Mouse (Mus musculus): ENCODE results near the gene Manf.

Manf gene

DNA sequence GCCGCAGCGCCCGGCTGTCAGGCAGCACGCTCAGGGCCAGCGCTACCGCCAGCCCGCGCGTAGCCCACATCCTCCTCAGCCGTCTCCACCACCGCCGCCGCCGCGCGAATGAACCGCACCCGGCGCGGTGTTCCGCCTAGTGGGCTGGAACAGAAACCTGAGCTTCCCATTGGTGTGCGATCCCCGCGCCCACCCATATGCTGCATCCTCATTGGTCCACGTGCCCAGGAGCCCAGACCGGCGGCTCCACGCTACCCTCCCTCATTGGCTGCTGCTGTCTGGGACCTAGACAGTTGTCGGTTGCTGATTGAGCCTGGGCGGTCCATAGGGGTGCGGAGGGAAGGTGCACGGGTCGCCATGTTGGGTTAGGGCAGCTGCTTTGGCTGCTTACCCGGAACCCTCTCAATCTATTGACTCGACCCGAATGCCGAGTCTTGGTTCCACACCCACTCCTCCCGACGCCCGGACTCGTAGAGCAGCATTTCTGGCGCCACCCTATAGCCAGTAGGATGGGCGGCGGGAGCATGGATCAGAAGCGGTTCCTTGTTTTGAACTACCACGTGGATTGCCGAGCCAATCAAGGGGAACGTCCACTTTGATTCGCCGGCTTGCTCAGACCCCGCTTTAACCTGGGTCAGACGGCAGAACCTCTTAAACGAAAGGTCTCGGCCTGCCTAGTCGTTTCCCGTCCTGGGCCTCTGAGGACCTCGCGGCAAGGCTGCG lies at the start of gene Manf:
Gene Manf (minus strand): TSS at position 151 of the 723 bp plus-strand sequence.
- peak; percentile 94 to 98 for DNase-seq (ENCODE audit: low spot score in 2 of 2)

DNA sequence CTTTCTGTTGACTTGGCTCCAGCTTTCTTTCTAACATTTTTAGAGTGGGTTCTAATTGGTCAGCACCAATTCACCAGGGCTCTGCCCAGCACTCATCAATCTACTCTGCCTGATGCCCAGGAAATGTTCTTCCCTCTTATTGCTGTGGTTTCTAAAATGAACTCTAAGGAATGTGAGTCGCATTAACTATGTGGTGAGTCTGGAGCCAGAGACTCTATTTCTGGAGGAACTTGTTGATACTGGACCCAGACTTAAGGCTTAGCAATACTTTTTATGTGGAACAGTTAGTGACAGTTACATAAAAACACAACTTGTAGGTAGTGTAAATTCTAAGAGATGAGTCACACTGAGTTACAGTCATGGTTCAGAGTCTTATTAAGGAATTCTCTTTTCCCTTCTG lies 43.2 kb upstream of the Manf start:
- DNase-seq (ENCODE audit: low spot score in 2 of 2), result no peak

DNA sequence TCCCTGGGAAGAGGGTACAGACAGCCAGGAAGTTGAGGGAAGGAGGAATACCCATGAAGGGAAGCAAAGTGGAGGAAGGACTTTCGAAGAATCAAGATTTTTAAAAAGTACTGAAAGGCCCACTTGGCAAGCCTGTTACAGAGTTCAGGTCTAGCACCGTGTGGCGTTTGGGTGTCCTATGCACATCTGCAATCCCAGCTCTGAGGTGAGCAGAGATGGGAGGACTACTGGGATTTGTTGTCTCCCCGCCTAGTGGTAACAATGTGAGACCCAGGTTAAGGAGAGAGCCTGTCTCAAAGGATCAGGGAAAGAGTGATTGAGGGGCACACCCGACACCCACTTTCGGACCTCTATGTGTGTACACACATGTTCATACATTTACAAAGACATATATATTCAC lies 23.1 kb upstream of the Manf start:
- no peak for DNase-seq (ENCODE audit: low spot score in 2 of 2)

DNA sequence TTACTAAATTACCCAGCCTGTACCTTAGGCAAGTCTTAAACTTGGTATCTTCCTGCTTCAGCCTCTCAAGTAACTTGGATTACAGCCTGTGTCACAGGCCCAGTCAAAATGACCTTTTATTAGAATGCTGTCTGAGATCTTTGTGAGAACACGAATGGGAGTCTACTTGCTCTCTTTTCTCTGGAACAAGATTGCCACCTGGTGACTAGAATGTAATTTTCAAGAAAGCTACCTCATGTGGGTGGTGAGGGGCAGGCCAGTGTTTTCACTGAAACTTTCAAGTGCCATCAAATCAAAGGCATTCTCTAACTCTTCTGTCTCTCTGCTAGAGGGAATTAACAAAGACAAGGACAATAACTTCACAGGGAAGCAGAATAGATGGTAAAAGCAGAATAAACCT lies 22.0 kb upstream of the Manf start:
- no peak for DNase-seq (ENCODE audit: low spot score in 2 of 2)

DNA sequence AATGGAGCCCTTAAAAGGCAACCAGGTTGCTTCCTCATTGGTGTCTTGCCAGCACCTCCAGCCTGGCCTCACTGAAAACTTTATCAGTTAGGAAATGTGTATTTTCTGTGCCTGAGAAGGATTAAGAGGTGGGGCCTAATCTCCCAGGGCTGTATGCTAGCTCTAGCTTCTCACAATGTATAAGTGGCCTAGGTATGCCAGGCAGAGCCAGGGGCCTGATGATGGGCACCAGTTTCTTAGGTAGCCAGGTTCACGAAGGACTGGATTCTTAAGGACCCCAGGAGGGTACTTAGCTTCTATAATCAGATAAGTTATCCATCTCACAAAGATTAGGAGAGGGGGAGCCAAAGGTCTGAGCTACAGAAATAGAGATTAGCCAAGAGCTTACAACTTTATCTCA lies 19.8 kb upstream of the Manf start:
- no peak for DNase-seq (ENCODE audit: low spot score in 2 of 2)

DNA sequence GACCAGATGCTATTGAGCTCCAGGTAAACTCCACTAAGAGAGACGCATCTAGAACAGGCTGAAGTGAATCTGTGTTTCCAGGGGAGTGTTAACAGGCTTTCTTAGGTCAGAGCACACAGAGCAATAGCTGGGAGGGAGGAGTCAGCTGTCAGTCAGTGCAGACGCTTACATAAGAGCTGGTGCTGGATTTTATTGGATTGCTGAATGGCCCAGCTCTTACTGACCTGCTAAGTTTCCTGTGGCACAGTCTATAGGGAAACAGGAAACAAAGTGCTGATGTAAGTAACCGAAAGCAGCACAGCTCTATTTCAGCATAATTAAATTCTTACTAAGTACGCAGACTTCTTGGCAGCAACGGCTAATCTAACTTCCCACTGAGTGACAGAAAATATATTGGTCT lies 16.9 kb upstream of the Manf start:
- DNase-seq (ENCODE audit: low spot score in 2 of 2), result no peak

DNA sequence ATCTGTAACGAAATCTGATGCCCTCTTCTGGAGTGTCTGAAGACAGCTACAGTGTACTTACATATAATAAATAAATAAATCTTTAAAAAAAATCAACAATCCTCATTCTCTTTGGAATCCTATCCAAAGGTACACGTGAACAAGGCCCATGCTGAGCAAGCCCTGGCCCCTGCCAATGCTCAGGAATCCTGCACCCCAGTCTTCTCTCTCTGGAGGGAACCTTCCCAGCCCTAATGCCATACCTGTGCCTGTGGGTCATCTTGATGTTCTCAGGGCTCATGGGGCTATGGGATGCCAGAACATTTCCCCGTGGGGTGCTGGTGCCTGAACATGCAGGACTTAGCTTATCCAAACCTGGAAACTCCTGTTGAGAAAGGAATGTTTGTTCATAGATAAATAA lies 16.4 kb upstream of the Manf start:
- no peak for DNase-seq (ENCODE audit: low spot score in 2 of 2)

DNA sequence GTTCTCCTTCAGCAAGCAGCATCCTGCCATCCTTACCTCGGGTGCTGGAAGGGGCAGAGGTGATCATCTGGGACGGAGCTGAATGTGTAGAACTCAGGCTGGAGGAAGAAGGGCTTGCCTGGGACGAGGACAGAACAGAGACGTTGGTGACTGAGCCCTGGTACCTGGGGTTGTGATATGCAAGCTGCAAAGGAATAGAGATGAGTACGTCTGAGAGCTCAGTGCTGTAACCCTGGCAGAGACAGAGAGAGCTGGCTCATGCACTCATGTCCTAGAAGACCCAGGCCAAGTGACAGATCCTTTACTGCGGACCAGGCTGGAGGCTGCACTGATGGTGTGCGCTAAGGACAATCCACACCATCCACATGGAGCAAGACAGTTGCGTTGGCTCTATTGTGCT lies 14.8 kb upstream of the Manf start:
- DNase-seq (ENCODE audit: low spot score in 2 of 2), result no peak

DNA sequence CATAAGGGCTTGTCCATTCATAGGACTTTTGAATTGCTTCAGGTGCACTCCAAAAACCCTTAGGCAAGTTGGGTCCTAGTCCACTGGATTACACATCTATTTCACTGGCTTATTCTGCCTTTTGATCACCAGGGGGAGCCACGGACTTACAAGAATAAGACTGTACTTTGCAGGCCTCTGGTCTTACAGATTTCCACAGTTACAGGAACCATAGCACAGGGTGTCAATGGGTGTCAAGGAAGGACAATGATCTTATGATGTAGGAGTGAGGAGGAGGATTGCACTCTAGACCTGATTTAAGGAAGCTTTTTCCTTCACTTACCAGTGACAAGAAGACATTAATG lies 12.0 kb upstream of the Manf start:
- peak in 1 of 2 experiments; percentile 37 for DNase-seq (ENCODE audit: low spot score in 2 of 2)

DNA sequence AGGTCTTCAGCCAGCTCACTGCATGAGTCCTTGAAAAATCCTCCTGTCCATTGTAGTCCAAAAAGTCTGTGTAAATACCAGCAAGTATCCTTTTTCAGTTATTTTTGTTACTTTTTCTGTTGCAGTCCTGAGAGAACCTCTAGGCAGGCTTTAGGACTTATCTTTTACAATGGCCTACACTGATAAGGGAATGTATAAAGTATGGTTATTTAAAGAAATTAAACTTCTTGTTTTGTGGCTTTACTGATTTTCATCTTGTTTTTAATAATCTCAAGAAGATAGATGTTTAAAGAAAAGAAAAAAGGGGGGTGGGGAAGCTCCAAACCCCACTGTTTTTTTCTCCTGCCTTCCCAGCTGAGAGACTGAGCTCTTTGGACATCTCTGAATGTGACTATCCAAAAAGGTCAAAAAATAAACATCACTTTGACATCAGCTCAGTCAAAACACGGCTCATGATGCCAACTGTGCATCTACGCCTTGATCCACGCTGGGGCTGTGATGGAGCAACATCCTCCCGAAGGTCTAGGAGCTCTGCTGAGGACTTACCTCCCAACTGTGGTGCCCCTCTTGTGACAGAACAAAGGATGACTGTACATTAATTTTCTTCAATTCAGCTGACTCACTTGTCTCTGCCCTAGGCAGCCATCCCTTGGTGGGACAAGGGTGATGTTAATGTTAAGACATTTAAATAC lies 11.5 kb upstream of the Manf start:
- DNase-seq (ENCODE audit: low spot score in 2 of 2), result no peak

DNA sequence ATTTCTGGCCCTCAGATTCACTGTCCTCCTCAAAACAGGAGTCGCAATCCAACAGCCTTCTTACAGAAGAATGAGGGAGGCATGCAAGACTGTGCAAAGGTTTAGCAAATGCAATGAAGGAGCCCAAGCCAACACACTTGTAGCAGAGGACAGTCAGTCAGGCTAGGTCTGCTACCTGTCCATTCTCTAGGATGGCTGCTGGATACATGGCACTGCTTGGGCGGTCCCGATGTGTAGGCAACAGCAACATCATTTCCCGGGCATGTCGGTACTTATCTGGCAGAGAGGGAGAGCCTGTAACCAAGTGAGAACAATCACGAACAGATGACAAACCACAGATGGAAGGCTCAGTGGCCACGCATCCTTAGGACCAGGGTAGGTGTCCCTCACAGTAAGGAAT lies 9.8 kb upstream of the Manf start:
- DNase-seq (ENCODE audit: low spot score in 2 of 2), result no peak

DNA sequence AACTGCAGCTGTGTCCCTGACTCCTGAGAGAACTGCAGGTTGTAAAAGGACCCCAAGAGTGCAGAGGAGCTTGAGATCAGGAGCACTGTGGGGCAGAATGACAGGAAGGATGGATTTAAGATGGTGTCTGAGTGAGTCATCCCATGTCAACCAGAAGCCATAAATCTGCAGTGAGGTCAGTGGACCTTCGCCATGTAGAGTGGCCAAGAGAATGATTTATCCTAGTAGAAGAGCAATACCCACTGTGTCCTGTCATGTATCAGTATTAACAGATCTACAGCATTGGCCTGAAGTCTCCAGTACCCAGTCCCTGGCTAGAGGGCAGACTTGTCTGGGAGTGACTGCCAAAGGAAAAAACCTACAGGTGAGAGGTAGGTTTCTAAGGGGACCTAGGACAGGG lies 7.1 kb upstream of the Manf start:
- no peak for DNase-seq (ENCODE audit: low spot score in 2 of 2)

DNA sequence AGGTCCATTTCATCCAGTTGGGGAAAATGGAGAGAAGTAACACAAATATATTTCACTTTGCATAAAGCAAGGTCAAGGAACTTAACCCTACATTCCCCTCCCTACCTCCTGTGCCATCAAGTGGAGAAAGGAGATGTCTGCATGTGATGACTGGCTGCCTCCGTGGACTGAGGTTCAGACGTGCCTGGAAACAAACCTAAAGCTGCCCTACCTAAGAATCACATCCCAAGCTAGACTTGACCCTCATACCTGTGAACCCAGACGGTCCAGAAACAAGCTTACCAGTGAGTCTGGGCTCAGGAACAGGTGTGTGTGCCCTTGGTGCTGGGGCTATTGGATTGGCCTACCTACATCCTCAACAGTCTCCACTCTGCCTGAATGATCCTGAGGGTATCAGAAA lies 1.5 kb upstream of the Manf start:
- no peak for DNase-seq (ENCODE audit: low spot score in 2 of 2)

DNA sequence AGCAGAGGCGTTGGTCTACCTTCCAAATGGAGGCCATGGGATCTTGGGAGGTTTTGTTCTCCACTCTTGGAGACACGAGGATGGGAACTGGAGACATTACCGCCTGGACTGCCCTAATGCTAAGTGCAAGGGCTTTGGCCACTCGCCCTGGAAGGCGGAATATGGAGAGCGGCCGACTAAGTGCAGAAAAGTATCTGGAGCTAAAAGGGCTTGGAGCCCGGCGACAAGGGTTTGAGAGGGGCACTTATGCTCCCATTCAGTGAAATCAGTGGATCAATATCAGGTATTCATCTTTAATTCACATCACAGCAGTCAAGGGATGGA lies 735 bp upstream of the Manf start:
- no peak for DNase-seq (ENCODE audit: low spot score in 2 of 2)

DNA sequence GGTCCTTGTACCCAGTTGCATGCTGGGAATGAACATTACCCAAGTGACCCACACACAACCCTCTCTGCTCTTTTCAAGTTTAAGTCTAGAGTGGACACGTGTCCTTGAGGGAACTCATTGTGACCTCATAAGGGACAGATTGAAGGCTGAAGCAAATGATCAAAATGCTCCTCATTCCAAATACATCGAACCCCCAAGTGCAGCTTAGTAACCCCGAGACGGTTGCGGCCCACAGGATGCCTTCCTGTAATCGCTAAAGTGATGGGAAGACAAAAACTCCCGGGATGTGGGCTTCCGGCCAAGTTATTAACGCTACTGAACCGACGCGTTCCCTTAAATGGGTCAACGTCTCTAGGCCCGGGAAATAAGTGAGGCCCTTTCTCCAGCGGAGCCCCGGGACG lies 438 bp downstream of the Manf start:
- no peak for DNase-seq (ENCODE audit: low spot score in 2 of 2)

DNA sequence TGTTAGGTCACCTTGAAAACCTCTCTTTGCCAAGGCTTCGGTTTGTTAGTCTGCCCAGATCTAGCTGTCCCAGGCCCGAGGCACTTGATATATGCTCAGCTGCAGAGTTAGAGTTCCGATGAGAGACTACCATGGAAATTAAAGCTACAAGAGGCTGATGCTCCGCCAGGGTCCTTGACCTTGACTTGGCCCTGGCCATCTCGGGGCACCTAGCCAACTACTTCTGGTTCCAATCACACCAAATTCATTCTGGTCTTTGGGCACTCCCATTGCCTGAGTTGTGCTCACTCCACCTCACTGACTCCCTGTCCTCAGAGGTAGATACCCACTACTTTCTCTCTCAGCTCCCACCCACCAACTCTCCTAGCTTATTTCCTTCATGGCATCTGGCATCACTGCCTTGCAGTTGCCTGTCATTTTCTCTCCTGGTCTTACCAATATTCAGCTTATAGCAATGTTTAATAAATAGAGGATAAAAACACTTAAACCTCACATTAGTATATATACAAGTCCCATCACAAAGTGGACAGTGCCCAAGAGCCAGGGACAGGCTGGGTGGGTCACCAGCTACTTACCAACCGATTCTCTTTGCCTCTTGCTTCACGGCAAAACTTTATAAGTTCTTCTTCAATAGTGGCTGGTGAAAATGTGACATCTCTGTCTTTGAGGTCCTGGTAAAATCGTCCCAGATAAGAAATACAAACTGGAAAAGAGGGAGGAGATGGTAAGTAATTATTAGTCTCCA lies 1.1 kb downstream of the Manf start:
- DNase-seq (ENCODE audit: low spot score in 2 of 2), result no peak

DNA sequence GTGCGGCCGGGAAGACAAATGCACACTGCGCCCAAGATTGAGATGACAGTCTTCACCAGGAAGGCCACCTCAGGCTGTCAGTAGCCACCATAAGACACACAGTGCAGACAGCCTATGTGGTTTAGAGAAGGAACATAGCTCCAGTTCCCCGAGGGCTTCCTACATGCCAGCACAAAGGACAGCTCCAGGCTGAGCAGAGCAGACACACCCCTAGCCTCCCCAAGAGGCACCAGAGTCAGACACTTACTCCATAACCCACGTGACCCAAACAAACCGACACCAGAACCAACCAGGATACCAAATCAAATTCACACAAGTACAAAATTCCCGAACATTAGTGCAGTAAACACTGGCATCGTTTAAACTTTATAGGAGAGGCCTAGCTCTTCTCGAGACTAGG lies 2.5 kb downstream of the Manf start:
- DNase-seq (ENCODE audit: low spot score in 2 of 2), result no peak

DNA sequence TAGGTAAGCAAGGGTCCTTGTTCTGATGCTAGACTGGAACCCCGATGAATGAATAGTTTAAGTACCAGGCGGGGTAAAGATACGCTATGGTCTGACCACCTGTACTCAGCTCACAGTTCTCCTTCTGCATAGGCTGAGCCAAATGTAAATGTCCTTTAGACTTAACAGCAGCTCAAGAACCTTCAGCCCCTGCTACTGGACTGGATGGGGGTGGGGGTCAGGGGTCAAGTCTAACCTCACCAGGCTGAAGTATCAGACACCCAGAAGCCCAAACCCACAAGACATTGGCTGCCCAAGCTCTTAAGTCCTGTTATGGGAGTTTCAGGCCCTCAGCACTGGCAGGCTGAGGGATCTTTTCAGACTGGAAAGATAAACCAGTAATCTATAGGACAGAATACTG lies 3.4 kb downstream of the Manf start:
- no peak for DNase-seq (ENCODE audit: low spot score in 2 of 2)

DNA sequence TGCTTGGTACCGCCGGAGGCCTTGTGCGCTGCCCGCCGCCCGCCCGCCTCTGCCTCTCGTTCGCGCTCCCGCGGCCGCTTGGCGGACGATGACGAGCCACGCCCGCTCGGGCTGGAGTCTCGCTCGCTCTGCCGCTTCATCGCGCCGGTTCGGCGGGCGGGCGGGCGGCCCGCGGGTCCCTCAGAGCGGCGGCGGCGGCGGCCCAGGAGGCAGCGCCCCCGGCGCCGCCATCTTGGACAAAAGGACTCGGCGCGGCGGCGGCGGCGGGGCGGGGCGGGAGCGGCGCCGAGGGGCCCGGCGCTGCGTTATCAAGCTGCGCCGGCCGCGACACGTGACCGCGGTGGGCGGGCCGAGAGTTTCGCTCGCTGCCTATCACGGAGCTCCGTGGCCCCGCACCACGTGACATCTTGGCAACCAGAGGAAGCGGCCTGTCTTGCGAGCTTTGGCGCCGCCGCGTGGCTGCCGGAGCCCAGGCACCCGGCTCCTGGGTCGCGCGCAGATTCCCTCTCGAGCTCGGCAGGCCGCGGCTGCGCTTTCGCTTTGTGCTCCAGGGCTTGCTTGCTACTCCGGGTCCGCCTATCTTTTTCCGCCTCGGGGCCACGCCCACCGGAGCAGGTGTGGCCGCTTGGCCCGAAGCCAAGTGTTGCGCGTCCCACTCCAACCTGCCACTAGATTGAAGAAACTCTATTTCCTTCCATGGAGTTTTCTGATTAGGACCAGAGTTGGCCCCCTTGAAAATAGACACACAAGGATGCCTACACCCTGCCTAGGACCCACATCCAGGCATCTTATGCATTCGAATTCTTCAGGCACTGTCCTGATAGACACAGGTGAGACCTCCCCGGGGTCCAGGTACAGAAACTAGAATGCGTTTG lies 4.7 kb downstream of the Manf start, which contains the start of gene Rbm15b:
Gene Rbm15b (minus strand): TSS at position 601 of the 875 bp plus-strand sequence.
- DNase-seq (ENCODE audit: low spot score in 2 of 2), result peak; percentile 98 to 99

DNA sequence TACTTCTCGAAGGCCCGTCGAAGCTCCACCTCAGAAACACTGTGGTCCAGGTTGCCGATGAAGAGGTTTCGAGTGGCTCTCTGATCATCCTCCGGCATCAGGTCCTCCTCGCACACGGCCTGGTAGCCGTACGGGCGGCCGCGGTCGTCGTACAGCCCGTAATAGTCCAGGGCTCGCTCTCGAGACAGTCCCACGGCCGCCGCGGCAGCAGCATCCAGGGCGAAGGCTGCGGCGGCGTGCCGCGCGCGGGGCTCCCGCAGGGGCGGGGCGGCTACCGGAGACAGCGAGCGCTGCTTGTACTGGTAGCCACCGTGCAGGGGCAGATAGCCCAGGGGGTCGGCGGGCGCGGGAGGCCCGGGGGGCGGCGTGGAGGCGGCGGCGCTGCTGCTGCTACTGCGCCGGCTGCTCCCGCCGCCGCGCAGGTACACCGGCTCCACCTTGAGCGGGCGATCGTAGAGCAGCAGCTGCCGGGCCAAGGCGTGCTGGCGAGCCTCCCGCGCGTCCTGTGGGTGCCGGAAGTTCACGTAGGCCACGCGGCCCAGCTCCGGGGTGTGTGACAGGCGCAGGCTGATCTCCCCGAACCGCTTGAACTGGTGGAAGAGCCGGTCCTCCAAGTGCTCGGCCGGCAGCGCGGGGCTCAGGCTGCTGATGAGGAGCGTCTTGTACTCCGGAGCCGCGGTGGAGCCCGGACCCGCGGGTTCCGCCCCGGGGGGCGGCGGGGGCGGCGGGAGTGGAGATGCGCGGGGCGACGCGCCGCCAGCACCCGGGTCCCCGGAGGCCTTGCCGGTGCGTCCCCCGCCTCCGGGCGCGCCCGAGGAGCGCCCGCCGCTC lies 5.7 kb downstream of the Manf start:
- DNase-seq (ENCODE audit: low spot score in 2 of 2), result peak; percentile 57 to 61
